Mouse (Mus musculus) forebrain, postnatal 0 days (tissue): ENCODE measurements around the gene Pcp4. TPM values are rescaled to one million over a fixed set of nuclear protein-coding genes. Genes with fewer than 3 reads are reported as not detected.
A peak's percentile ranks its signal among the peaks of the same experiment; 100 is the strongest.

Source experiments
- ATAC-seq: fragments of 200-750 bp; cut with Nextera tagmentation; 2 replicates; pipeline ENCODE4 v1.8.0; 2017; ENCODE audit warnings: mild to moderate bottlenecking, moderate library complexity
- DNase-seq: peaks from one replicate; pipeline ENCODE4 v3.0.0-alpha.2; 2015
- H3K27ac ChIP-seq: fragments of 300-500 bp; sonication (generic); 2 replicates; pipeline ENCODE4 v1.5.1; 2014; ENCODE audit warnings: low read depth, mild to moderate bottlenecking, antibody characterized with exemption, low read length, moderate library complexity, mixed read lengths
- H3K27me3 ChIP-seq: fragments of 300-500 bp; sonication (generic); 2 replicates; pipeline ENCODE4 v1.6.1; 2014; ENCODE audit warnings: mild to moderate bottlenecking, low read length, mixed read lengths; ENCODE audit not compliant: insufficient read depth
- H3K36me3 ChIP-seq: fragments of 300-500 bp; sonication (generic); 2 replicates; pipeline ENCODE4 v1.6.1; 2014; ENCODE audit warnings: mild to moderate bottlenecking, moderate library complexity; ENCODE audit not compliant: insufficient read depth
- H3K4me1 ChIP-seq: fragments of 300-500 bp; sonication (generic); 2 replicates; pipeline ENCODE4 v1.6.1; 2014; ENCODE audit warnings: antibody characterized with exemption; ENCODE audit not compliant: insufficient read depth
- H3K4me2 ChIP-seq: fragments of 300-500 bp; sonication (generic); 2 replicates; pipeline ENCODE4 v1.6.1; 2014; ENCODE audit warnings: low read depth, mild to moderate bottlenecking, moderate library complexity
- H3K4me3 ChIP-seq: fragments of 300-500 bp; sonication (generic); 2 replicates; pipeline ENCODE4 v1.5.1; 2014; ENCODE audit warnings: low read depth, low read length, mixed read lengths
- H3K9ac ChIP-seq: fragments of 300-500 bp; sonication (generic); 2 replicates; pipeline ENCODE4 v1.6.1; 2014; ENCODE audit warnings: mild to moderate bottlenecking
- H3K9me3 ChIP-seq: fragments of 300-500 bp; sonication (generic); 2 replicates; pipeline ENCODE4 v1.6.1; 2016; ENCODE audit warnings: low read length
- CTCF ChIP-seq: sonication (generic); IDR thresholded peaks from 2 replicates; pipeline ENCODE4 v1.5.1; 2016; ENCODE audit warnings: antibody characterized with exemption, control low read depth, low read depth
- WGBS: fragments of 180-500 bp; shearing (Covaris S2); extraction: QIAGEN DNeasy Blood & Tissue Kit; methylation state at CpG from one replicate; pipeline ENCODE4 v1.1.7; 2014; 5-methylcytosine and 5-hydroxymethylcytosine counted together
- polyA plus RNA-seq: library from polyadenylated mRNA; unstranded; fragments of >200 nt; fragmentation: Nextera tagmentation; extraction: Ambion mirVana; gene quantifications from 2 replicates; pipeline ENCODE4 v1.2.1, GENCODE M21; 2015
- total RNA-seq: library from RNA; depleted of rRNA; stranded (reverse); fragments of >200 nt; gene quantifications from 2 replicates; pipeline ENCODE4 v1.2.3, GENCODE M21; 2014; rRNA removed

The Pcp4 gene
- total RNA-seq, result 159 and 179 TPM in 2 replicates
- 348 and 400 TPM in 2 replicates for polyA plus RNA-seq

DNA sequence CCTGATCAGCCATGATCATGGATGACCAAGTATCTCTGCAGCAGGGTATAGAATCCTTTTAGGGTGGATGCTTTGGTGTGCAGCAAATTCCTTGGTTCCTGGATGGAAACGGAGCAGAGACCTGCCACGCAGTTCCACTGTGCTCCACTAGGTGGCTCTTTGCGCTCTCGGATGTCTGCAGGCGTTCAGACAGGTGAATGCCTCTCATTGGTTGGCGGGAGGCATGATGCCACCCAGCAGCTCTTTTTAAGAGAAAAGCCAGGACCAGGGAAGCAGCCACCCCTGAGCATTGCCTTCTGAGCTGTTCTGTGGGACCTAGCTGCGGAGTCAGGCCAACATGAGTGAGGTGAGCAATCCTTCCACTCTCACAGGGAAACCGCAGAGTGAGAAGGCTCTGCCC, at the start of gene Pcp4:
TSS of gene Pcp4 (plus strand) at position 162 of the 400 bp plus-strand sequence.
- Histone ChIP-seq H3K9ac (0 out of 2 replicates have a peak within 1 kb of the TSS, but pooled peaks have one; percentile 2), H3K4me2 (peak within 1 kb of the TSS; percentile 39), H3K27me3 (no peaks in the 10 kb centered on the region), H3K36me3 (no peaks in the 10 kb centered on the region), H3K4me3 (peak within 1 kb of the TSS; percentile 25), H3K4me1 (peaks cover 2% of the 10 kb centered on the region), H3K9me3 (no peaks in the 10 kb centered on the region), H3K27ac (0 out of 2 replicates have a peak within 1 kb of the TSS, but pooled peaks have one; percentile 50)
- ATAC-seq (peak; percentile 88), DNase-seq (peak; percentile 94)
- TF ChIP-seq CTCF, result peak; percentile 98
- WGBS, result 8% methylated on average over 8 of the region's 8 CpGs

DNA sequence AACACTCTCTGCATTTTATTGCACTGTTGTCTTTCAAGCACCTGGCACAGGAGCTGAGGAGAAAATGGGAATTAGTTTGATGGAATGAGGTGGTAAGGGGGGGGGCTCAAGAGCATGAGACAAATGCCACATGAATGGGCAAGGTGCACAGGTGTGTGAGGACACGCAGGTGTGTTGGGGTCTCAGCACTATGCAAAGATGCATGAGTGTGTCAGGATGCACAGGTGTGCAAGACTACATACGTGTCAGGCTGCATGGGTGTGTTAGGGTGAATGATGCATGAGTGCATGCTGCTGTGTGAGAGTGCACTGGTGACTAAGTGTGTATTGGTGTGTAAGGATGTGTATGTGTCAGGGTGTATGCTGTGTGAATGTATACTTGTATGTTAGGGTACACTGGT, 42.4 kb upstream of the Pcp4 start:
- TF ChIP-seq CTCF, result no peak
- Histone ChIP-seq H3K9me3 (no peaks in the 10 kb centered on the region), H3K27me3 (no peaks in the 10 kb centered on the region), H3K27ac (no peak overlapping the region), H3K4me1 (no peaks in the 10 kb centered on the region), H3K4me2 (no peak overlapping the region), H3K36me3 (no peaks in the 10 kb centered on the region), H3K4me3 (no peak overlapping the region), H3K9ac (no peak overlapping the region)
- ATAC-seq, result no peak
- 83% methylated on average over 2 of the region's 2 CpGs for WGBS
- DNase-seq, result no peak

DNA sequence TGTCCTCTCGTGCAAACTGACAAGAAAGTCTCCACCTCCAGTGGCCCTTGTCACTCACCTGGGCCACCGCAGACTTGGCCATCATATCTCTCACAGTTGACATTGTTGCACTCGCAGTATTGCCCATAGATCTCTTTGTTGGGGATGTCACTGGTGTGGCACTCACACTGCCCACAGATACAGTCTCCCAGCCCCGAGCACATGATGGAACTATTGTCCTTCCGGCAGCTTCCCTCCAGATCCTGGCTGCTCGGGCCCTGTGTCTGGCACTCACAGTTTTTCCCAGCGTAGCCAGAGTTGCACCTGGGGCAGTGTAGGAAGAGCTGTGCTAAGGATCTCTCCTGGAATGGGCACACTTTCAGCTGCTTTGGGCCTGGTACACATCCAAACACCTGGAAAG, 40.7 kb upstream of the Pcp4 start:
- TF ChIP-seq CTCF, result no peak

GRCm38 (mm10) chr16:96429046-96429445, 38.4 kb upstream of the Pcp4 start:
- ATAC-seq (no peak), DNase-seq (no peak)
- Histone ChIP-seq H3K4me2 (no peak overlapping the region), H3K27ac (no peak overlapping the region), H3K9ac (no peak overlapping the region), H3K4me3 (no peak overlapping the region), H3K9me3 (no peaks in the 10 kb centered on the region), H3K36me3 (no peaks in the 10 kb centered on the region), H3K4me1 (no peaks in the 10 kb centered on the region), H3K27me3 (no peaks in the 10 kb centered on the region)
- no peak for TF ChIP-seq CTCF
- WGBS, result 73% methylated on average over 3 of the region's 3 CpGs

More for the DNA sequence above, 40.7 kb upstream of the Pcp4 start:
- 83% methylated on average over 7 of the region's 7 CpGs for WGBS
- Histone ChIP-seq H3K9ac (no peak overlapping the region), H3K27ac (no peak overlapping the region), H3K27me3 (no peaks in the 10 kb centered on the region), H3K4me3 (no peak overlapping the region), H3K36me3 (no peaks in the 10 kb centered on the region), H3K4me2 (no peak overlapping the region), H3K9me3 (no peaks in the 10 kb centered on the region), H3K4me1 (no peaks in the 10 kb centered on the region)
- DNase-seq, result no peak
- ATAC-seq, result no peak

- Histone ChIP-seq H3K27me3 (no peaks in the 10 kb centered on the region), H3K4me1 (no peaks in the 10 kb centered on the region), H3K27ac (no peak overlapping the region), H3K9ac (no peak overlapping the region), H3K9me3 (no peaks in the 10 kb centered on the region), H3K36me3 (no peaks in the 10 kb centered on the region), H3K4me3 (no peak overlapping the region), H3K4me2 (no peak overlapping the region)
- no peak for DNase-seq
- ATAC-seq, result no peak
- WGBS, result 88% methylated on average over 10 of the region's 10 CpGs
- no peak for TF ChIP-seq CTCF
These were observed 34.1 kb upstream of the Pcp4 start for GRCm38 (mm10) chr16:96433266-96433665.

DNA sequence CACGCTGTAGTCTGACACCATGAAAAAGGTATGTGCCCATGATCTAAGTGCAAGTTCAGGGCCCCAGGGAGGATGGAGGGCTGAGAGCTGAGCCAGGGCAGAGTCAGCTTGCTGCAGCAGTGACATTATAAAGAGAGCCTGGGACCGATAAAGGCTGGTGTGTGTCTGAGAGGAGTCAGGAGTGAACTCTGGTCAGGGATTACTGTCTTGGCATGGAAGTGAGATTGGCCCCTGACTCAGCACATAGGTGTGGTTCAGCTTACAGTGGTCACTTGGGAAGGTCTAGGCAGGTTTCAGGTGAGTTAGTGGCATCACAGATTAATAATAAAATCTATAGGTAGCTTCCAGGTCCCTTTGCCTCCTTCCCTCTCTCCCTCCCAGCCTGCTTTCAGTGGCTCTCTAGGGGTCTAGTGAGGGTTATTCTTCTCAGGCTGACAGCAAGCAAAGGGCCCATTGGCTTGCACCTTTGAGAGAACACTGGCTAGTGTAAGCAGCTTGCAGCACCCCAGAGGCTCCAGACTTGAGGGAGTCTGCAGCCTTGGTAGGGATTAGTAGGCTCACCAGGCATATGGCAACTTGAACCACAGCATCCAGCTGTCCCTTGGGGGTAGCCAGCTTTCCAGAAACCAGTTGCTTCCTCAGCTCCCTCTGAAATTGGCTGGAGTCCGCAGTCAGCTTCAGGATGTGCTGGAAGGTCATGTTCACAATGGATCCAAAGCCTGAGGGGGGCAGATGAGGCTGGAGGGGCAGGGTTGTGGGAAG, 33.2 kb upstream of the Pcp4 start:
- Histone ChIP-seq H3K4me2 (no peak overlapping the region), H3K9ac (no peak overlapping the region), H3K27me3 (no peaks in the 10 kb centered on the region), H3K4me1 (no peaks in the 10 kb centered on the region), H3K36me3 (no peaks in the 10 kb centered on the region), H3K9me3 (no peaks in the 10 kb centered on the region), H3K4me3 (no peak overlapping the region), H3K27ac (no peak overlapping the region)
- WGBS, result 88% methylated on average over 3 of the region's 3 CpGs
- no peak for DNase-seq
- no peak for ATAC-seq
- TF ChIP-seq CTCF, result no peak

DNA sequence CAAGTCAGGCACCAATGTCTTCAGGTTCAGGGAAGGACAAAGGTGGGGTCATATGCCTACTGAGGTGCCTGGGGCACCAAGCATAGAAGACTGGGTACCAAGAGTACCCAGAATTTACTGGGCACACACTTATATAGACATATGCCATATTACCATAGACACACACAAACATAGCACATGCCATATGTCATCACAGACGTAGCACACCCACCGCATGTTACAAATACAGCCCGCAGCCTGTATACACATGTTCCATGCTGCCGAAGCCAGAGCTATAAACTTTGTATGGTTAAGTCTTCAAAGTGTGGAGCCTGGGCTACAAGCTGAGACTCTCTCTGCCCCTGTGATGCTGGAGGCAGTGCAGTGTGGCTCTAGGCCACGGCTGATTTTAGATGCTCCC, 28.5 kb upstream of the Pcp4 start:
- no peak overlapping the region for H3K4me3 ChIP-seq
- no peaks in the 10 kb centered on the region for H3K27me3 ChIP-seq
- no peak overlapping the region for H3K27ac ChIP-seq
- no peaks in the 10 kb centered on the region for H3K9me3 ChIP-seq
- no peak for TF ChIP-seq CTCF
- no peaks in the 10 kb centered on the region; the same call in 1 of the 2 replicates for H3K4me1 ChIP-seq
- no peak overlapping the region for H3K4me2 ChIP-seq
- ATAC-seq (peak; percentile 83), DNase-seq (peak; percentile 80)
- WGBS, result 68% methylated on average over 5 of the region's 5 CpGs
- H3K9ac ChIP-seq, result no peak overlapping the region
- H3K36me3 ChIP-seq, result no peaks in the 10 kb centered on the region
